Mouse (Mus musculus): ENCODE data around the gene Ipmk.

The Ipmk gene

DNA sequence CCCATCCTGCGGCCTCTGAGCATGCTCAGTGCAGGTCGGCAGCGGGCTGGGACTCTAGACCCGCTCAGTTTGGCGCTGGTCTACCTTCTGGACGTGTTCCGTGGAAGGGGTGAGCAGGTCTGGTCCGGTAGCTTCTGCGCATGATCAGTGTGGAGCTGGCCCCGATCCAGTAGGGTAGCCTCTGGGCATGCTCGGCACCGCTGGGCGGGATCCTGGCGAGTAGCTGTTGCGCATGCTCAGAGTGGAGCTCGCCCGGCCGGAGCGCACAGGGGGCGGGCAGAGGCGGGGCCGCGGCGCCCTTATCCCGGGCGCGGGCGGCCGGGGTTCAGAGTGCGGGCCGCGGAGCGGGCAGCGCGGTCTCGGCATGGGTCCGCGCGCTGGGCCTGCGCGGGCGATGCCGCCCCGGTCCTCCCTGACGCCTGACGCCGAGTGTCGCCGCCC, at the start of gene Ipmk:
Ipmk (plus strand) TSS at position 255 of the 441 bp plus-strand sequence.
- DNase-seq (ENCODE audit: low spot score): peak; percentile 99

DNA sequence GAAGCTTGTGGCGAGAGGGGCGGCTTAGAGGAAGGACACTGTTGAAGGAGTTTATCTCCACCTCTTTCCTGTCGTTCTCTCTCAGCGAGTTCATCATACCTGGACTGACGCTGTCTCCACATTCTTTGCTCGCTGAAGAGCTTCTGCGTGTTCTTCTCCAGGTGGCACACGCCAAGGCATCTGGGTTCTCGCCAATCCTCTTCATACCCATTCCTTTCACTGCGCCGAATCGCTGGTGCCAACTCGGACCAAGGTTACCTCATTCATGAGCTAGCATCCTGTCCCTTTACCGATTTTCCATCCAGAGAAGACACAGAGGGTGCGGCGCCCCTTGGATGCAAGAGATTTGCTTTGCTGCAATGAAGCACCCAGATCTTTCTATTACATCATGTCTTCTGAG, 47.4 kb upstream of the Ipmk start:
- no peak for DNase-seq (ENCODE audit: low spot score)

DNA sequence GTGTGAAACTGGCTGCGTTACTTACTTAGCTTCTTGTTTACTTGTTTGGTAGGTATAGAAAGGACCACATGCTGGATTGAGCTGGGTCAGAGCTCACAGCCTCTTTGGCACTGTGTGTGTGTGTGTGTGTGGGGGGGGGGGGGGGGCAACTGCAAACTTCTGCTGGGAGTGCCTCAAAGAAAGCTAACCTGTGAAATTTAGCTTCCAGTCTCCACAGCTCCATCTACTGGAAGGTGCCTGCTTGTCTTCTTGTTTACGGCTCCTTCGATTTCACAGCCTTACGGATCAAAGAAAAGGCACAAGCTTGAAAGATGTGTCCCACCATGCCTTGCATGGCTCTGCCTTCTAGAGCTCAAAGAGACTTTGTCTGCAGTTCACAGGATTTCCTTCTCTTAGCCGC, 45.1 kb upstream of the Ipmk start:
- no peak for DNase-seq (ENCODE audit: low spot score)

DNA sequence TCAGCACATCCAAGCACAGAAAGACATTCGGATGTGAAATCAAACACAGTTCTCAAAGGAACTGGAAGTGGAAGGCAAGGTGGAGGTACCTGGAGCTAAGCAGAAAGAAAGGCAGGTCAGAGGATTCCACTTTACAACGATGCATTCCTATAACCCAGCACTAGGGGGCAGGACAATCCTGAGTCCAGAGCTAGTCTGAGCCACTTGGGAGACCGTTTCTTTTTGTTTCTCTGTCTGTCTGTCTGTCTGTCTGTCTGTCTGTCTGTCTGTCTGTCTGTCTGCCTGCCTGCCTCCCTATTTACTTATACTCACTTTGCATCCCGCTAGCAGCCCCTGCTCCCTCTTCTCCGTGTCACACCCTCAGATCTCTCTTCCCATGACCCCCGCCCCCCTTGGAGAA, 41.4 kb upstream of the Ipmk start:
- no peak for DNase-seq (ENCODE audit: low spot score)

DNA sequence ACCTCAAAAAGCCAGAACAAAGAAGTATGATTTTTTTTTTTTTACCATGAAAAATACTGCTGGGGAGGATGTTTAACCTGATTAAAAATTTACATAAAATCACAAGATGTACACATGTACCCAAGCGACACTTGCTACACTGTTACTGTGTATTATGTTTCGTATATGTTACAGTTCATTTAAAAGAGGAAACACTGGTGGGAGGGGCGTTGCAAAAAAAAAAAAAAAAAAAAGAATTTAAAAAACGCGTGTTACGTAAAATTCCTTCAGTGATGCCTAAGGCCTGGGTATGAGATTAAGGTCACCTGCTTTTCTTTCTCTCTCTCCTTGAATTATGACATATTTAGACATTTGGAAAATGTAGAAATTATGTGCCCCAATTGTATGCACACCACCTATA, 40.8 kb upstream of the Ipmk start:
- DNase-seq (ENCODE audit: low spot score): no peak

DNA sequence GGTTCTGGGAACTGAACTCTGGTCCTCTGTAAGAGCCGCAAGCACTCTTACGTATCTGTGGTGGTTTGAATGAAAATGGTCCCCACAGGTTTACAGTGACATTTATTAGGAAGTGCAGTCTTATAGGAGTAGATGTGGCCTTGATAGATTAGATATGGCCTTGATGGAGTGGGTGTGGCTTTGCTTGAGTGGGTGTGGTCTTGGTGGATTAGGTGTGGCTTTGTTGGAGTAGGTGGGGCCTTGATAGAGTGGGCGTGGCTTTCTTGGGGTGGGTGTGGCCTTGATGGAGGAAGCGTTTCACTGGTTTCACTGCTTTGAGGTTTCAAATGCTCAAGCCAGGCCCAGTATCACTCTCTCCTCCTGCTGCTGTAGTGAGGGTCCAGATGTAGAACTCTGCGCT, 39.4 kb upstream of the Ipmk start:
- no peak for DNase-seq (ENCODE audit: low spot score)

DNA sequence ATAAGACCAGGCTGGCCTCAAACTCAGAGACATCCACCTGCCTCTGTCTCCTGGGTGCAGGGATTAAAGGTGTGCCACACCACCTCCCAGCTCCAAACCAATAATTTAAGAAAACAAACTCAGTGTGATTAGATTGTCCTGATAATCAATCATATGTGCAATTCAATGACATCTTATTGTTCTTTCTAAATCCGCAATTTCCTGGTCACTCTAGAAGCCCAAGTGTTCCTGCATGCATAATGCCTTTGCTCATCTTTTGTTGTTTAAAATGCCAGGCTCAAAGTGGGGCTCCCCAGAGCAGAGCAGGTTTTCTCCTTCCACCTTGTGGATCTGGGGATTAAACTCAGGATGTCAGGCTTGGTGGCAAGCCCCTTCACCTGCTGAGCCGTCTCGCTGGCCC, 37.3 kb upstream of the Ipmk start:
- DNase-seq (ENCODE audit: low spot score): no peak

DNA sequence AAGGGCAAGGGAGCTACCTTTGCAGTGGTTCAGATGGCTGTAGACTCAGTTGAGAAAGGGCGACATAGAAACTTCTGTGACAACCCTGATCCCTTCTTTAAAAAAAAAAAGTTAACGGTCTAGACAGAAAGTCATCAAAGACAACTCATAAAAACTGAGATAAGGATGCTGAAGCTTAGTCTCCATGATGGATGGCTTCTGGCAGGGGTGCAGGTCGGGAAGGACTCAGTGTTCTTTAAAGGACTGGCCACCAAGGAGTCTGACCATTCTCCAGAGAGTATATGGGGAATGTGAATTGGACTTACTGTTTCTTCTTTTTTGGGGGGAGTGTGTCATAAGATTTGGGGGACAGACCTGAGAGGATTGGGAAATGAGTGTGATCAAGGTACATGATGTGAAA, 33.0 kb upstream of the Ipmk start:
- DNase-seq (ENCODE audit: low spot score): no peak

DNA sequence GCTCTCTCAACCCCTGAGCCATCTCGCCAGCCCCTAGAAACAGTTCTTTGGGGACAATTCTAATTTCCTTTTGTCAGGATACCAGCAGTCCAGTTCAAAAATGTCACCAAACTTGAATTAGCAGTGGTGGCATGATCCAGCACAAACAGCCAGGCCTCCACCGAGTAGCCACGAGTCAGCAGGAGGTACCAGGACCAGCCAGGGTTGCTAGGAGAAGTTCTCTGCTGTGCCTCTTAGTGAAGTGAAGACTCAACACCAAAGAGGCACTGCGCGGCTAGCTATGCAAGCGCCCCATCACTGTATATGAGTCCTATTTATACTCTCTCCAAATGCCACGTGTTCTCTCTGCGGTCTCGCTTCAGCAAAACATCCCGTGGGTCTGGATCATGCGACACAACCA, 31.5 kb upstream of the Ipmk start:
- DNase-seq (ENCODE audit: low spot score): no peak

DNA sequence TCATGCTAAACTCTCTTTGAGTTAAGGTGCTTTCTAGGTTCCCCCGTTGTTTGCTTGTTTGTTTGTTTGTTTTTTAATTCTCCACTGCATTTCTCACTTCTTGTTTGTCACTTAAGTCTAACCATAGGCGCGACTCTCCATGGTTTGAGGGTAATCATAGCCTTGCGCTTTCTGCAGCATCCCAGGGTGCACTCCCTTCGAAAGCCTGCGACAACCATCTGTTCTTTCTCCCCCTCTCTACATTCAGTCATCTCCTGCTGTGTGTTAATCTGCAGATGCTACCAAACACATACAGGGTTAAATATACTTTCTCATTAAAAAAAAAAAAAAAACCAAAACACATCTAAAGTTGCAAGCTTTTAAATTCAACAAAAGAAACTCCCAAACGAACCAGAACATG, 31.1 kb upstream of the Ipmk start:
- DNase-seq (ENCODE audit: low spot score): no peak

DNA sequence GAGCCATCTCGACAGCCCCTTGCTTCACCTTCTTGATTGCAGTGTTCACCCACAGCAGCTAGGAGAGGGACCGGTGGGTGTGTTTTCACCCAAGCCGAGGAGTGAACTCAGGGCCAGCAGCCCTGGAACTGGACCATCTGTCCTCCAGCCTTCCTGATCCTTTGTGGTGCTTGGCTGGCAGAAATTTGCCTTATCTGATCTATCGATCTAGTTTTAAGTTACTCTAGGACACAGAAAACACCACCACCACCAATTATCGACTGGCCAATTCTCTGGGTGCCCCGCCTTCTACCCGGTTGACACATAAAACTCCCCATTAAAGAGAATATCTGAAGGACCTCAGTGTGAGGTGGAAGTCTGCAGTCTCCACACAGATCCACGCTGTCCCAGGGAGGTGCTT, 23.9 kb upstream of the Ipmk start:
- DNase-seq (ENCODE audit: low spot score): no peak

DNA sequence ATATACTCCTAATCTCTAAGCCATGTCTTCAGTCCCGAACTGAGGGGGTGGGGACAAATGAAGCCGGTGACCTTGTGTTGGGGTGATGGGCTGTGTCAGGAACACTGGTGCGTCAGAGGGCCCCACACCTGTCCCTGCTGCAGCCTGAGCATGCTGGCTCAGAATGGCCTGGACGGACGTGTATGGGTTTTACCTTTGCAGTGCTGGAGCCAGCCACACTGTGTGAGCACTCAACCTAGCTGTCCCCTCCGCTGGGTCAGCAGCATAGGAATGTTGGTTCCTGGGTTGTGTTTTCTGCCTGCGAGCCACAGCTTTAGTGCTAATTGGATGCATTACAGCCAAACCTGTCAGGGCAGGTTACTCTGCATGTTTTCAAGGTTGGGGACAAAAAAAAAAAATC, 21.4 kb upstream of the Ipmk start:
- no peak for DNase-seq (ENCODE audit: low spot score)

DNA sequence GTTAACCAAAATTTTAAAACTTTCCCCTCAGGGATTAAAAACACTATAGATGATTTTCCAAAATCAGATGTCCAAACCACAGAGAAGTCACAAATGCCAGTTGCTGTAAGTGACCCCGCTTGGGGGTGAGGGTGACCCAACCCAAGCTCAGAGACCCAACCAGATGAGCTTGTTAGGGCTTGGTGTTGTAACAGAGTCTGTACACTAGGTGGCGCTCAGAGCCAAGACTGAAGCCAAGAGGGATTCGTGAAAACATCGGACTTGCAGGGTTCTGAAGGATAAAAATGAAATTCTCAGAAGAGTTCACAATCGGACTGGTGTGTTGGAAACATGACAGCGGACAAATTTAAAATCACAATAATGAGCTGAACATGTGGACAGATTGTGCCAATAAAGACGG, 20.8 kb upstream of the Ipmk start:
- DNase-seq (ENCODE audit: low spot score): peak; percentile 60

DNA sequence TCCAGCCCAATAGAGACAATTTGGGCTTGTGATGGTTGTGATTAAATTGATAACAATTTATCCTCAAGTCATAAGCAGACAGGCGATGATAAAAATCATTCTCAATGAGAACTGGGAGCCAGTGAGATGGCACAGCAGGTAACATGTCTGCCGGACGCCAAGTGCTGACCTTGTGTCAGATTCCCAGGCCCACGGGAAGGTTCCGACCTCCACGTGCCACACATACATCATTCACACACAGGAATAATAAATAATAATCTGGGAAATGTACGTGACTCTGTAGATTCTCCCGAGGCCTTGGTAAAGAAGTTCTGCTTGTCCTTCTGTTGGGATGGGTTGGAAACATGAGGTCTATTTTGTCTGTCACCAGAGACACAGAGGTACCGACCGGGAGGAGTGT, 20.2 kb upstream of the Ipmk start:
- DNase-seq (ENCODE audit: low spot score): no peak

DNA sequence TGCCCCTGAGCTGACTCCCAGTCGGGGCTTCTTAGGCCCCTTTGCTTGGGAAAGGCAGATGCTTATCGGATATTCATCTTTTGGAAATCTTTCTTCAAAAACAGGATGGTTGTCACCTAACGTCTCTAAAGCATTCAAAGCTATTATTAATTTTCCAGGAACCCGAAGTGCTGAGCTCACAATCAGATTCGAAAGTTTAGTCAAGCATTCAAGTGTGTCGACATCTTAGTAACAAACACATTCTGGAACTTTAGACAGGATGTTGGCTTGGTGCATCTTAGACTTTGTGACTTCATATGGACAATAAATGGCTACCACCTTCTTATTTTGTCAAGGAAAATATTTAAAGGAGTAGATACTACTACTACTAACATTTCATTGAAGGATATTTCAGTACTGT, 19.2 kb upstream of the Ipmk start:
- DNase-seq (ENCODE audit: low spot score): no peak

DNA sequence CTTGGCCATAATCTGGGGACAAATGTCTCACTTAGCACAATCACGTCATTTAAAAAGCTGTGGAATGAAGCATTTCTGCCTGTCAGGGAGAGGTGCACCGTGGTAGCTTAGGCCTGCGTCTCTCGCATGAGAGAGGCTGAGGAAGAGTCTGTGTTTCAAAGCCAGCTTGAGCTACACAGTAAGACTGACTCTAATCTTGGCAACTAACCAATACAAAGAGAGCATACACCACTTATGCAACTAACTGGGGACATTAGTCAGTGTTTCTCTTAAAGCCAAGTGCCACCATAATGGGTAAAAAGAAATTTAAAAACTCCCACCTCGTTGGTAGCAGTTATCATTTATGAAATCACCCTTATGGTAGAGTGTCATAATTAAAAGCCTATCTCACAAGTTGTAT, 18.7 kb upstream of the Ipmk start:
- no peak for DNase-seq (ENCODE audit: low spot score)

DNA sequence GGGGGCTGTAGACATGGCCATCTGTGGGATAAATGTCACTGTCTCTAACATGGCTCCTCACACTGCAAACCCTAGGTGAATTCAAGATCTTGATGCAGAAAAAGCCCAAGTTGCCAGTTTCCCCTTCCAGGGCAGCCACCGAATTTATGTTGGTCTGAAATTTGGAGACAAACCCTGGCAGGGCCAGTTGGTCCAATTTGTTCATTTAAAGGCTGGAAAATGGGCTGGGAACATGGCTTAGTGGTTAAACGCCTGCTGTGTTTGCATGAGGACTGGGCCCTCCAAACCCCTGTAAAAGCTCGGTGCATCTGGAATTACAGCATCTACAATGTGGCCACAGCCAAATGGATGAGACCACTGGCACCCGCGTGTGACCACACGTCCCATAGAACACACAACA, 18.3 kb upstream of the Ipmk start:
- no peak for DNase-seq (ENCODE audit: low spot score)

DNA sequence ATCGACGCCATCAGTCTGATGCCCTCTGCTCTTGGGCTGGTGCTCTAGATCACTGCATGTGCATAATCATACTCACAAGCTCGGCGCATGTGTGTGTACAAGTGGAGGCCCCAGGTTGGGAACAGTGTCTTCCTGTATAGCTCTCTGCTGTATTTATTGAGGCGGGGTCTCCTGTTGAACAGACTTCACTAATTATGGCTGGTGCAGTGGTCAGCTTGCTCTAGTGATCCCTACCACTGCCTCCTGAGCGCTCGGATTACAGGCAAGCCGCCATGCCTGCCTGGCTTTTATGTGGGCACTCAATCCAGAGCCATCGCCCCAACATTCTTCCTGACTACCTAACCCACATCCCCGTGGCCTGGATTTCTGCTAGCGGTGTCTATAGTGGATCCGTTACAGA, 17.5 kb upstream of the Ipmk start:
- DNase-seq (ENCODE audit: low spot score): no peak

DNA sequence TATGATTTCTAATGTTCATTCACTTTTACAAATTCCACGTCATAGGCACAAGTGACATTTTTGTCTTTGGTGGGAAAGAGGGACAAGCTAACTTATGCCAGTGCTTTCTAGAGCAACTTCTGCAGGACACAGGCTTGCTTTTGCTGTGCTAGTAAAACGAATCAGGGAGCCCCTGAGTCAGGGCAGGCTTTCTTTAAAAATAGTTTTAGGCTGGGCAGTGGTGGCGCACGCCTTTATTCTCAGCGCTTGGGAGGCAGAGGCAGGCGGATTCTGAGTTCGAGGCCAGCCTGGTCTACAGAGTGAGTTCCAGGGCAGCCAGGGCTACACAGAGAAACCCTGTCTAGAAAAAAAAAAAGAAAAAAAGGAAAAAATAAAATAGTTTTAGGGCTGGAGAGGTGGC, 15.7 kb upstream of the Ipmk start:
- DNase-seq (ENCODE audit: low spot score): no peak

DNA sequence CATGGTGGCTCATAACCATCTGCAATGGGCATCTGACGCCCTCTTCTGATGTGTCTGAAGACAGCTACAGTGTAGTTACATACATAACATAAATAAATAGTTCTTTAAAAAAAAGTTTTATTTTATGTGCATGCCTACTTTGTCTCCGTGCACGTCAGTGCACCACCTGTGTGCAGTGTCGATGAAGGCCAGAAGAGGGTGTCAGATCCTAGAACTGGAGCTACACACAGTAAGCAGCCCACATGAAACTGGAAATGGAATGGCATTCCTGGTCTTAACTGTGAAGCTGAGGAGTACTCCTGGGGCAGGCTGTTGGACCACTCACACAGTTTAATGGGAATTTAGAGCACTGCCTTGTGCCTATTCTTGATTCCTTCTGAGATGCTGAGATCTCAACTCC, 15.2 kb upstream of the Ipmk start:
- DNase-seq (ENCODE audit: low spot score): no peak

DNA sequence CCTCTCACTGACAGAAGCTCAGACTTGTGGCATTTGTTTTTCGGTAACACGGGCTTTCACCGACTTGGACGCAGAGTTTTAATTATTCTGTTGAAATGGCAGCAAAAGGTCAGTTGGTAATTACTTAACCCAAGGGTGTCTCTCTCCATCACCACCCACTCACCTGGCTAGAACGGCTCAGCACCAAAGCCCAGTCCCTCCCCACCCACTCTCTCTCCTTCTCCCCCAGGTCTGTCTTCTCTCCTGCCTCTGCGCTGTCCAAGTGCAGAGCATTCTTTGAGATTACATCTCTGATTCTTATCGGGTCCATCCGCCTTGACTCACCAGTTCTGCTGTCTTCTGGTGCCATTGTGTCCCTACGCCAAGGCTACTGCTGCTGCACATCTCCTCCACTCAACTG, 14.7 kb upstream of the Ipmk start:
- DNase-seq (ENCODE audit: low spot score): no peak

DNA sequence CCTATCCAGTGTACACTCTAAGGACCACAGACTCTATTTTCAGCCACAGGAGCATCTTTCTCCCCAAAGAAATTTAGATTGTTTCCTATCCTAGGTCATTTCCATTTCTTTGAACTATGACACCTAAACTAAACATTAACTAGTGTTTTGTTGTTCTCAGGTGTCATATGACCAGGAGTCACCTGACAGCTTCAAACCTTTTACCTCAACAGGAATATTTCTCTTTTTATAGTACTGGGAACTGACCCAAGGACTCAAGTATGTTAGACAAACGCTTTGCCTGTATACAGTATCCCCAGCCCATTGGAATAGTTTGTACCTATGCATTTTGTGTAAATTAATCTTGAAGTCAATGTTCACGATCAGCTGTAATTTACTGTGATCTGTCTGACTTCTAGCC, 9.8 kb upstream of the Ipmk start:
- DNase-seq (ENCODE audit: low spot score): peak; percentile 47

DNA sequence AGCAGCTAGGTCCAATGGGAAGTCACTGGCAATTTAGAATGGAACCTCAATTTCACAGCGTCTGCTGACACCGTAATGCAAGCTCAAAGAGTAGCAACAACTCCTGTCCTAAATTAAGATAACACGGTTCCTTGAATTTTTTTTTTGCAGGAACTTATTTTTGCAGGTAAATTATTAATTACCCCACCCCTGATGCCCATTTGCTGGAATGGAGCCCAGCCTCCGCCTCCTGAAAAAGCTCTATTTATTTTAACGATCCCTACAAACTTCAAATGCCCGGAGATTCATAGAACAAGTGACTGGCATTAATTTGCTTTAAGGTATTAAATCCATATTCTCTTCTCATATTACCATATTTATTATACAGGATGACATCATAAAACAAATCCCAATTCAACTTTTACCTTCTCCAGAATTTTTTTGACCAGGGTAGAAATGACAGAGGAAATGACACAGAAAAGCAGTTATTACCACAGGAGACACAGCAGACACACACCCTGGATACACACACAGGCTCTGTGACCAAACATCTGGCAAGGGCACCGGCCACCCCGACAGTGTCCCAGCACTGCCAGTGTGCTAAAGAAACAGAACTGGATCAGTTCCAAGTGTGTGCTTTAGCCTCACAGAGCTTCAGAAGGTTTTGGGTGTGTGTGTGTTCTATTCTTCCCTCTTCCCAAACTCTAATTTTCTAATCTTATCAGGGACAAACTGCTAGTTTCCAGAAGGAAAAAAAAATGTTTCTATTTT, 9.2 kb upstream of the Ipmk start:
- DNase-seq (ENCODE audit: low spot score): no peak

DNA sequence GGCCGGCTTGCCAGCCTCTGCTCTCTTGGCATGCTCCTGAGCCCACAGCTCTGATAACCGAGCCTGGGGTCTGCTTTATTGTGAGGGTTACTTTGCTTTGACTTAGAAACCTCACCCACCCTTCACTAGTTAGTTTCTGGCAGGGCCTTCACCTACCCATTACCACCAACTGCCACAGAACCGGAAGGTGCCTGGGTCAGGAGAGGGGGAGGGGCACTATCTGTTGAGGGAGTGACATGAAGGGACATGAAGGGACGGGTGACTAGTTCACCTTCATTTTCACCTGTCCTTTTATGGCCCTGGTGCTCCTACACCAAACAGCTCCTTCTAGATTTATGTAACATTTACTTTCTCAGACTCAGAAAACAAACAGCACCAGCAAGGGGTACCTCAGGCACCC, 8.1 kb upstream of the Ipmk start:
- no peak for DNase-seq (ENCODE audit: low spot score)

DNA sequence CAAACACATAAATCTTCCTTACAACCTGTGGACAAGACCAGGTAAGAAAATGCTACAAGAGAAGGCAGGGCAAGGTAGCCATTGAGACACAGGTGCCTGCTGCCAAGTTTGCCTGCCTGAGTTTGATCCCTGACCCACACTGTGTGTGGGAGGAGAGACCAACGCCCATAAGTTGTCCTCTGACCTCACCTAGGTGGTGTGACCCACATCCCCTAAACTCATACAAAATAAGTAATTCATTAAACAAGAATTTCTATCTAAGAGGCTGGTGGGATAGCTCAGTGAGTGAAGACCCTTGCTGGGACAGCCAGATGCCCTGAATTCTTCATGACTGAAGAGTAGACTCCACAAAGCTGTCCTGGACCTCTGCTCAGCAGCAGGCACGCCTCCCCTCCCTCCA, 7.4 kb upstream of the Ipmk start:
- no peak for DNase-seq (ENCODE audit: low spot score)
